Mouse (Mus musculus): ENCODE data around the gene Ltv1. TPM values are rescaled to one million over a fixed set of nuclear protein-coding genes. Genes with fewer than 3 reads are reported as not detected.

The Ltv1 gene
- polyA plus RNA-seq (2015; fragmentation: Nextera tagmentation; extraction: Ambion mirVana) = 30.5 and 40.3 TPM in 2 replicates

GRCm38 (mm10) chr10:13192731-13193351, at the start of gene Ltv1:
Ltv1 (minus strand) TSS chr10:13193168.
- Histone ChIP-seq H3K27me3 (replicated peaks; ENCODE audit: control insufficient read depth, insufficient read depth, low read length) (no peaks in the 10 kb centered on the region), H3K4me1 (replicated peaks; ENCODE audit: control insufficient read depth, insufficient read depth, low read length) (peaks cover 6% of the 10 kb centered on the region), H3K4me3 (replicated peaks; ENCODE audit: low read length) (peak within 1 kb of the TSS; percentile 93), H3K9me3 (ENCODE audit: control insufficient read depth, low read length) (no peaks in the 10 kb centered on the region), H3K9ac (replicated peaks; ENCODE audit: low read depth, low read length) (peak within 1 kb of the TSS; percentile 75), H3K36me3 (ENCODE audit: control insufficient read depth, insufficient read depth) (peaks cover 3% of the 10 kb centered on the region), H3K4me2 (ENCODE audit: low read length) (peak within 1 kb of the TSS; percentile 82), H3K27ac (ENCODE audit: low read length) (peak within 1 kb of the TSS; percentile 43; the same call in 1 of the 2 replicates)
- ATAC-seq = peak; percentile 100
- under 1% methylated on average over 43 of the region's 43 CpGs for WGBS

GRCm38 (mm10) chr10:13240431-13240830, 47.5 kb upstream of the Ltv1 start:
- H3K4me3 ChIP-seq (replicated peaks; ENCODE audit: low read length) = no peak overlapping the region
- ATAC-seq = no peak
- H3K9ac ChIP-seq (replicated peaks; ENCODE audit: low read depth, low read length) = no peak overlapping the region
- H3K4me2 ChIP-seq (ENCODE audit: low read length) = no peak overlapping the region
- H3K4me1 ChIP-seq (replicated peaks; ENCODE audit: control insufficient read depth, insufficient read depth, low read length) = no peaks in the 10 kb centered on the region
- no peaks in the 10 kb centered on the region for H3K9me3 ChIP-seq (ENCODE audit: control insufficient read depth, low read length)
- no peaks in the 10 kb centered on the region for H3K36me3 ChIP-seq (ENCODE audit: control insufficient read depth, insufficient read depth)
- 71% methylated on average over 4 of the region's 4 CpGs for WGBS
- H3K27me3 ChIP-seq (replicated peaks; ENCODE audit: control insufficient read depth, insufficient read depth, low read length) = no peaks in the 10 kb centered on the region
- no peak overlapping the region for H3K27ac ChIP-seq (ENCODE audit: low read length)

- 94% methylated on average over 4 of the region's 4 CpGs for WGBS
- H3K4me2 ChIP-seq (ENCODE audit: low read length) = no peak overlapping the region
- H3K4me3 ChIP-seq (replicated peaks; ENCODE audit: low read length) = no peak overlapping the region
- H3K27ac ChIP-seq (ENCODE audit: low read length) = no peak overlapping the region
- H3K9me3 ChIP-seq (ENCODE audit: control insufficient read depth, low read length) = no peaks in the 10 kb centered on the region
- no peak overlapping the region for H3K9ac ChIP-seq (replicated peaks; ENCODE audit: low read depth, low read length)
- ATAC-seq = no peak
- H3K27me3 ChIP-seq (replicated peaks; ENCODE audit: control insufficient read depth, insufficient read depth, low read length) = no peaks in the 10 kb centered on the region
- H3K36me3 ChIP-seq (ENCODE audit: control insufficient read depth, insufficient read depth) = no peaks in the 10 kb centered on the region
- H3K4me1 ChIP-seq (replicated peaks; ENCODE audit: control insufficient read depth, insufficient read depth, low read length) = no peaks in the 10 kb centered on the region
These were observed 45.2 kb upstream of the Ltv1 start for GRCm38 (mm10) chr10:13238188-13238587.

- H3K27ac ChIP-seq (ENCODE audit: low read length) = no peak overlapping the region
- no peak overlapping the region for H3K9ac ChIP-seq (replicated peaks; ENCODE audit: low read depth, low read length)
- H3K4me1 ChIP-seq (replicated peaks; ENCODE audit: control insufficient read depth, insufficient read depth, low read length) = no peaks in the 10 kb centered on the region
- no peaks in the 10 kb centered on the region for H3K9me3 ChIP-seq (ENCODE audit: control insufficient read depth, low read length)
- no peak overlapping the region for H3K4me3 ChIP-seq (replicated peaks; ENCODE audit: low read length)
- no peaks in the 10 kb centered on the region for H3K27me3 ChIP-seq (replicated peaks; ENCODE audit: control insufficient read depth, insufficient read depth, low read length)
- 83% methylated on average over 5 of the region's 5 CpGs for WGBS
- H3K36me3 ChIP-seq (ENCODE audit: control insufficient read depth, insufficient read depth) = no peaks in the 10 kb centered on the region
- no peak for ATAC-seq
- no peak overlapping the region for H3K4me2 ChIP-seq (ENCODE audit: low read length)
These were observed 43.9 kb upstream of the Ltv1 start for GRCm38 (mm10) chr10:13236866-13237265.

GRCm38 (mm10) chr10:13234503-13234902, 41.5 kb upstream of the Ltv1 start:
- no peak overlapping the region for H3K27ac ChIP-seq (ENCODE audit: low read length)
- H3K27me3 ChIP-seq (replicated peaks; ENCODE audit: control insufficient read depth, insufficient read depth, low read length) = no peaks in the 10 kb centered on the region
- H3K9me3 ChIP-seq (ENCODE audit: control insufficient read depth, low read length) = no peaks in the 10 kb centered on the region
- no peaks in the 10 kb centered on the region for H3K36me3 ChIP-seq (ENCODE audit: control insufficient read depth, insufficient read depth)
- WGBS = 70% methylated on average over 3 of the region's 3 CpGs
- H3K9ac ChIP-seq (replicated peaks; ENCODE audit: low read depth, low read length) = no peak overlapping the region
- H3K4me3 ChIP-seq (replicated peaks; ENCODE audit: low read length) = no peak overlapping the region
- H3K4me1 ChIP-seq (replicated peaks; ENCODE audit: control insufficient read depth, insufficient read depth, low read length) = no peaks in the 10 kb centered on the region
- no peak for ATAC-seq
- no peak overlapping the region for H3K4me2 ChIP-seq (ENCODE audit: low read length)

- Histone ChIP-seq H3K4me2 (ENCODE audit: low read length) (no peak overlapping the region), H3K9me3 (ENCODE audit: control insufficient read depth, low read length) (no peaks in the 10 kb centered on the region), H3K4me3 (replicated peaks; ENCODE audit: low read length) (no peak overlapping the region), H3K27me3 (replicated peaks; ENCODE audit: control insufficient read depth, insufficient read depth, low read length) (no peaks in the 10 kb centered on the region), H3K4me1 (replicated peaks; ENCODE audit: control insufficient read depth, insufficient read depth, low read length) (no peaks in the 10 kb centered on the region), H3K27ac (ENCODE audit: low read length) (no peak overlapping the region), H3K9ac (replicated peaks; ENCODE audit: low read depth, low read length) (no peak overlapping the region), H3K36me3 (ENCODE audit: control insufficient read depth, insufficient read depth) (no peaks in the 10 kb centered on the region)
- no peak for ATAC-seq
- WGBS = 68% methylated on average over 10 of the region's 10 CpGs
These were observed 41.0 kb upstream of the Ltv1 start for GRCm38 (mm10) chr10:13233941-13234340.

GRCm38 (mm10) chr10:13233143-13233622, 40.2 kb upstream of the Ltv1 start:
- H3K4me1 ChIP-seq (replicated peaks; ENCODE audit: control insufficient read depth, insufficient read depth, low read length) = no peaks in the 10 kb centered on the region
- H3K9me3 ChIP-seq (ENCODE audit: control insufficient read depth, low read length) = no peaks in the 10 kb centered on the region
- H3K4me3 ChIP-seq (replicated peaks; ENCODE audit: low read length) = no peak overlapping the region
- H3K27ac ChIP-seq (ENCODE audit: low read length) = no peak overlapping the region
- no peak overlapping the region for H3K4me2 ChIP-seq (ENCODE audit: low read length)
- no peaks in the 10 kb centered on the region for H3K36me3 ChIP-seq (ENCODE audit: control insufficient read depth, insufficient read depth)
- ATAC-seq = no peak
- H3K27me3 ChIP-seq (replicated peaks; ENCODE audit: control insufficient read depth, insufficient read depth, low read length) = no peaks in the 10 kb centered on the region
- 48% methylated on average over 2 of the region's 2 CpGs for WGBS
- H3K9ac ChIP-seq (replicated peaks; ENCODE audit: low read depth, low read length) = no peak overlapping the region

GRCm38 (mm10) chr10:13232443-13233142, 39.6 kb upstream of the Ltv1 start:
- H3K4me1 ChIP-seq (replicated peaks; ENCODE audit: control insufficient read depth, insufficient read depth, low read length) = no peaks in the 10 kb centered on the region
- H3K36me3 ChIP-seq (ENCODE audit: control insufficient read depth, insufficient read depth) = no peaks in the 10 kb centered on the region
- no peaks in the 10 kb centered on the region for H3K9me3 ChIP-seq (ENCODE audit: control insufficient read depth, low read length)
- 55% methylated on average over 9 of the region's 9 CpGs for WGBS
- H3K9ac ChIP-seq (replicated peaks; ENCODE audit: low read depth, low read length) = no peak overlapping the region
- no peaks in the 10 kb centered on the region for H3K27me3 ChIP-seq (replicated peaks; ENCODE audit: control insufficient read depth, insufficient read depth, low read length)
- ATAC-seq = no peak
- H3K4me2 ChIP-seq (ENCODE audit: low read length) = no peak overlapping the region
- no peak overlapping the region for H3K27ac ChIP-seq (ENCODE audit: low read length)
- no peak overlapping the region for H3K4me3 ChIP-seq (replicated peaks; ENCODE audit: low read length)

GRCm38 (mm10) chr10:13230716-13231115, 37.7 kb upstream of the Ltv1 start:
- Histone ChIP-seq H3K4me2 (ENCODE audit: low read length) (no peak overlapping the region), H3K27me3 (replicated peaks; ENCODE audit: control insufficient read depth, insufficient read depth, low read length) (no peaks in the 10 kb centered on the region), H3K9ac (replicated peaks; ENCODE audit: low read depth, low read length) (no peak overlapping the region), H3K27ac (ENCODE audit: low read length) (no peak overlapping the region), H3K4me3 (replicated peaks; ENCODE audit: low read length) (no peak overlapping the region), H3K36me3 (ENCODE audit: control insufficient read depth, insufficient read depth) (no peaks in the 10 kb centered on the region), H3K9me3 (ENCODE audit: control insufficient read depth, low read length) (no peaks in the 10 kb centered on the region), H3K4me1 (replicated peaks; ENCODE audit: control insufficient read depth, insufficient read depth, low read length) (no peaks in the 10 kb centered on the region)
- 90% methylated on average over 7 of the region's 7 CpGs for WGBS
- ATAC-seq = no peak
